Mouse (Mus musculus) midbrain, embryonic 12.5 days (tissue): ENCODE measurements around the gene Slc22a23. TPM values are rescaled to one million over a fixed set of nuclear protein-coding genes. Genes with fewer than 3 reads are reported as not detected.

Source experiments
- ATAC-seq: fragments of 200-750 bp; cut with Nextera tagmentation; 2 replicates; pipeline ENCODE4 v1.8.0; 2017; ENCODE audit warnings: low read depth, moderate TSS enrichment, moderate library complexity; ENCODE audit not compliant: low FRiP score
- H3K27ac ChIP-seq: fragments of 300-500 bp; sonication (generic); replicated peaks from 2 replicates; pipeline ENCODE4 v1.5.1; 2016; ENCODE audit warnings: mild to moderate bottlenecking
- H3K27me3 ChIP-seq: fragments of 300-500 bp; sonication (generic); 2 replicates; pipeline ENCODE4 v1.6.1; 2016; ENCODE audit warnings: mild to moderate bottlenecking
- H3K36me3 ChIP-seq: fragments of 300-500 bp; sonication (generic); 2 replicates; pipeline ENCODE4 v1.6.1; 2016
- H3K4me1 ChIP-seq: fragments of 300-500 bp; sonication (generic); 2 replicates; pipeline ENCODE4 v1.6.1; 2016
- H3K4me2 ChIP-seq: fragments of 300-500 bp; sonication (generic); replicated peaks from 2 replicates; pipeline ENCODE4 v1.6.1; 2016; ENCODE audit warnings: mild to moderate bottlenecking, moderate library complexity
- H3K4me3 ChIP-seq: fragments of 300-500 bp; sonication (generic); 2 replicates; pipeline ENCODE4 v1.5.1; 2016; ENCODE audit warnings: mild to moderate bottlenecking
- H3K9ac ChIP-seq: fragments of 300-500 bp; sonication (generic); replicated peaks from 2 replicates; pipeline ENCODE4 v1.6.1; 2016; ENCODE audit warnings: mild to moderate bottlenecking, moderate library complexity
- H3K9me3 ChIP-seq: fragments of 300-500 bp; sonication (generic); 2 replicates; pipeline ENCODE4 v1.6.1; 2016; ENCODE audit warnings: mild to moderate bottlenecking
- WGBS: fragments of 180-500 bp; shearing (Covaris S2); methylation state at CpG from one replicate; pipeline ENCODE4 v1.1.7; 2016; 5-methylcytosine and 5-hydroxymethylcytosine counted together
- polyA plus RNA-seq: library from polyadenylated mRNA; unstranded; fragments of >200 nt; fragmentation: Nextera tagmentation; extraction: Ambion mirVana; gene quantifications from 2 replicates; pipeline ENCODE4 v1.2.1, GENCODE M21; 2016

Slc22a23 gene
- polyA plus RNA-seq, 1 experiment from 2014 or later: 24.3 TPM

- H3K27me3 ChIP-seq: peaks cover 1% of the 10 kb centered on the region; the same call in 1 of the 2 replicates
- no peak overlapping the region for H3K4me2 ChIP-seq
- no peaks in the 10 kb centered on the region for H3K9me3 ChIP-seq
- no peak for ATAC-seq
- H3K4me1 ChIP-seq: peaks cover 13% of the 10 kb centered on the region
- no peak overlapping the region for H3K27ac ChIP-seq
- WGBS: 91% methylated on average over 2 of the region's 2 CpGs
- no peak overlapping the region for H3K9ac ChIP-seq
- 0 out of 2 replicates have a peak, but pooled peaks cover 10% of the 10 kb centered on the region for H3K36me3 ChIP-seq
- H3K4me3 ChIP-seq: no peak overlapping the region
Observed at GRCm38 (mm10) chr13:34256676-34257075, 88.3 kb downstream of the Slc22a23 start.

- no peak overlapping the region for H3K4me3 ChIP-seq
- H3K4me2 ChIP-seq: no peak overlapping the region
- H3K9ac ChIP-seq: no peak overlapping the region
- H3K27me3 ChIP-seq: peaks cover 4% of the 10 kb centered on the region; the same call in 1 of the 2 replicates
- 81% methylated on average over 3 of the region's 3 CpGs for WGBS
- no peak for ATAC-seq
- H3K27ac ChIP-seq: no peak overlapping the region
- 0 out of 2 replicates have a peak, but pooled peaks cover 10% of the 10 kb centered on the region for H3K36me3 ChIP-seq
- H3K9me3 ChIP-seq: no peaks in the 10 kb centered on the region
- H3K4me1 ChIP-seq: peaks cover 19% of the 10 kb centered on the region
Observed at GRCm38 (mm10) chr13:34255297-34255696, 89.7 kb downstream of the Slc22a23 start.

- Histone ChIP-seq H3K9ac (no peak overlapping the region; the same call in 1 of the 2 replicates), H3K4me3 (no peak overlapping the region), H3K4me1 (peaks cover 25% of the 10 kb centered on the region), H3K27ac (no peak overlapping the region; the same call in 1 of the 2 replicates), H3K4me2 (no peak overlapping the region), H3K9me3 (no peaks in the 10 kb centered on the region), H3K27me3 (peaks cover 4% of the 10 kb centered on the region; the same call in 1 of the 2 replicates), H3K36me3 (0 out of 2 replicates have a peak, but pooled peaks cover 10% of the 10 kb centered on the region)
- 70% methylated on average over 5 of the region's 5 CpGs for WGBS
- ATAC-seq: peak; percentile 31; the same call in 1 of the 2 replicates
Observed at GRCm38 (mm10) chr13:34254691-34255090, 90.3 kb downstream of the Slc22a23 start.

- Histone ChIP-seq H3K9me3 (no peaks in the 10 kb centered on the region), H3K27me3 (peaks cover 4% of the 10 kb centered on the region; the same call in 1 of the 2 replicates), H3K4me1 (peaks cover 35% of the 10 kb centered on the region), H3K4me3 (no peak overlapping the region), H3K36me3 (0 out of 2 replicates have a peak, but pooled peaks cover 4% of the 10 kb centered on the region), H3K27ac (no peak overlapping the region), H3K9ac (no peak overlapping the region), H3K4me2 (no peak overlapping the region)
- 88% methylated on average over 3 of the region's 3 CpGs for WGBS
- no peak for ATAC-seq
Observed at GRCm38 (mm10) chr13:34253736-34254135, 91.2 kb downstream of the Slc22a23 start.

- Histone ChIP-seq H3K9me3 (no peaks in the 10 kb centered on the region), H3K4me2 (peak overlapping the region; percentile 31), H3K4me1 (peaks cover 63% of the 10 kb centered on the region), H3K27me3 (peaks cover 25% of the 10 kb centered on the region), H3K9ac (peak overlapping the region; percentile 3), H3K36me3 (0 out of 2 replicates have a peak, but pooled peaks cover 4% of the 10 kb centered on the region), H3K4me3 (no peak overlapping the region), H3K27ac (peak overlapping the region; percentile 92)
- WGBS: 11% methylated on average over 15 of the region's 15 CpGs
- peak; percentile 93 for ATAC-seq
Observed at GRCm38 (mm10) chr13:34248941-34249920, 95.8 kb downstream of the Slc22a23 start.

GRCm38 (mm10) chr13:34248107-34248506 lies 96.9 kb downstream of the Slc22a23 start:
- H3K4me2 ChIP-seq: peak overlapping the region; percentile 31
- peaks cover 66% of the 10 kb centered on the region for H3K4me1 ChIP-seq
- no peaks in the 10 kb centered on the region for H3K9me3 ChIP-seq
- peak overlapping the region; percentile 92 for H3K27ac ChIP-seq
- H3K27me3 ChIP-seq: peaks cover 25% of the 10 kb centered on the region
- ATAC-seq: no peak
- H3K36me3 ChIP-seq: 0 out of 2 replicates have a peak, but pooled peaks cover 3% of the 10 kb centered on the region
- no peak overlapping the region for H3K4me3 ChIP-seq
- 10% methylated on average over 6 of the region's 6 CpGs for WGBS
- 0 out of 2 replicates have a peak overlapping the region, but pooled peaks have one; percentile 3 for H3K9ac ChIP-seq

GRCm38 (mm10) chr13:34246821-34247220 lies 98.2 kb downstream of the Slc22a23 start:
- Histone ChIP-seq H3K36me3 (0 out of 2 replicates have a peak, but pooled peaks cover 2% of the 10 kb centered on the region), H3K4me2 (no peak overlapping the region), H3K4me3 (no peak overlapping the region), H3K9me3 (no peaks in the 10 kb centered on the region), H3K9ac (no peak overlapping the region), H3K27me3 (peaks cover 25% of the 10 kb centered on the region), H3K4me1 (peaks cover 73% of the 10 kb centered on the region), H3K27ac (no peak overlapping the region)
- WGBS: 65% methylated on average over 3 of the region's 3 CpGs
- no peak for ATAC-seq

GRCm38 (mm10) chr13:34245216-34245615 lies 99.8 kb downstream of the Slc22a23 start:
- ATAC-seq: no peak
- Histone ChIP-seq H3K4me3 (no peak overlapping the region), H3K4me2 (no peak overlapping the region), H3K4me1 (peaks cover 82% of the 10 kb centered on the region), H3K27ac (0 out of 2 replicates have a peak overlapping the region, but pooled peaks have one; percentile 2), H3K9me3 (no peaks in the 10 kb centered on the region), H3K9ac (no peak overlapping the region), H3K36me3 (0 out of 2 replicates have a peak, but pooled peaks cover 2% of the 10 kb centered on the region), H3K27me3 (peaks cover 21% of the 10 kb centered on the region)
- WGBS: 57% methylated on average over 6 of the region's 6 CpGs

GRCm38 (mm10) chr13:34244186-34244585 lies 100.8 kb downstream of the Slc22a23 start:
- Histone ChIP-seq H3K4me2 (no peak overlapping the region), H3K9me3 (no peaks in the 10 kb centered on the region), H3K27ac (peak overlapping the region; percentile 22; the same call in 1 of the 2 replicates), H3K36me3 (0 out of 2 replicates have a peak, but pooled peaks cover 2% of the 10 kb centered on the region), H3K4me3 (no peak overlapping the region), H3K9ac (no peak overlapping the region), H3K4me1 (peaks cover 82% of the 10 kb centered on the region), H3K27me3 (peaks cover 21% of the 10 kb centered on the region)
- 11% methylated on average over 1 of the region's 1 CpGs for whole genome bisulfite sequencing
- no peak for ATAC-seq

GRCm38 (mm10) chr13:34242211-34242610 lies 102.8 kb downstream of the Slc22a23 start:
- WGBS: 47% methylated on average over 3 of the region's 3 CpGs
- Histone ChIP-seq H3K9ac (no peak overlapping the region), H3K27ac (no peak overlapping the region), H3K4me2 (no peak overlapping the region), H3K4me3 (no peak overlapping the region), H3K36me3 (0 out of 2 replicates have a peak, but pooled peaks cover 2% of the 10 kb centered on the region), H3K4me1 (peaks cover 82% of the 10 kb centered on the region), H3K27me3 (peaks cover 21% of the 10 kb centered on the region), H3K9me3 (no peaks in the 10 kb centered on the region)
- ATAC-seq: no peak

GRCm38 (mm10) chr13:34240087-34240428 lies 104.9 kb downstream of the Slc22a23 start:
- 42% methylated on average over 3 of the region's 3 CpGs for WGBS
- Histone ChIP-seq H3K4me2 (no peak overlapping the region), H3K27ac (peak overlapping the region; percentile 89), H3K9ac (no peak overlapping the region), H3K4me3 (no peak overlapping the region), H3K27me3 (peaks cover 4% of the 10 kb centered on the region), H3K9me3 (no peaks in the 10 kb centered on the region), H3K4me1 (peaks cover 66% of the 10 kb centered on the region), H3K36me3 (0 out of 2 replicates have a peak, but pooled peaks cover 2% of the 10 kb centered on the region)
- ATAC-seq: no peak
